Mouse (Mus musculus): ENCODE results near the gene Ripor3. TPM values are rescaled to one million over a fixed set of nuclear protein-coding genes. Genes with fewer than 3 reads are reported as not detected.

The Ripor3 gene
- total and polyA plus RNA-seq, 3 experiments = 0.17 TPM; not detected in 2

DNA sequence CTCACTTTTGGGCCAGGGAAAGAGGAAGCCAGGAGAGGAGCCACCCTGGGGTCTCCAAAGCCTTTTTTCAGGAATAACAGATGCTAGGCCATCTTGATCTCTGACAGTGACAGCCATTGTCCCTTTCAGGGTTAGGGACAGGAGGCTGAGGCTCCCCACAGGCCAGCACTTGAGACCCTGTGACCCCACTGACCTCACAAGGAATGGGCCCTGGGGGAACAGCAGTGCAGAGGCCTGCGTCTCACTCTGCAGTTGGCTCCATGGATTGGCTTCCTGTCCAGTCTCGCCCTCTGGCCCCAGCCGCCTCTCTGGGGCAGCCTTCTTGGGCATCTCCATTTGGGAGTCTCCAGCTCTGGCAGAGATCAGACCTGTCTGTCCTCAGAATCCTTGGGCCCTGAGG lies 2.3 kb downstream of the Ripor3 start:
- Histone ChIP-seq H3K27ac (ENCODE audit: insufficient read depth, low read depth) (no peak overlapping the region), H3K36me3 (replicated peaks in 1 of 2; ENCODE audit: control insufficient read depth in 1 of 2, insufficient read depth in 1 of 2, low read length in 1 of 2) (no peaks in the 10 kb centered on the region), H3K4me3 (replicated peaks in 1 of 3; ENCODE audit: low read depth in 2 of 3, low read length in 2 of 3, poor library complexity in 1 of 3) (no peak overlapping the region), H3K4me1 (ENCODE audit: control insufficient read depth in 1 of 2, insufficient read depth in 2 of 2) (peaks cover 11 to 36% of the 10 kb centered on the region in 2 experiments), H3K79me2 (replicated peaks; ENCODE audit: control insufficient read depth, extremely low read depth, insufficient read depth, poor library complexity, severe bottlenecking) (no peaks in the 10 kb centered on the region), H3K27me3 (replicated peaks) (peaks cover 35% of the 10 kb centered on the region), H3K4me2 (ENCODE audit: insufficient read depth, low read depth, poor library complexity, severe bottlenecking) (no peak overlapping the region), H3K9me3 (replicated peaks; ENCODE audit: low read length) (peaks cover 4% of the 10 kb centered on the region), H3K9ac (ENCODE audit: insufficient read depth, low read depth) (no peak overlapping the region)
- DNase-seq (ENCODE audit: extremely low read depth) = no peak
- TF ChIP-seq E2F4 (IDR thresholded peaks at IDR 0.05; ENCODE audit: insufficient replicate concordance, low read depth, low read length) (no peak), POLR2A (IDR thresholded peaks at IDR 0.05; ENCODE audit: low read depth, low read length) (no peak), TBP (conservative IDR thresholded peaks at IDR 0.05; ENCODE audit: low read depth, low read length) (no peak), CHD2 (IDR thresholded peaks at IDR 0.05; ENCODE audit: low read length) (no peak), ZNF384 (IDR thresholded peaks at IDR 0.05; ENCODE audit: low read depth, low read length) (no peak), SIN3A (IDR thresholded peaks at IDR 0.05; ENCODE audit: low read length) (no peak), JUND (conservative IDR thresholded peaks at IDR 0.05; ENCODE audit: low read depth, low read length) (no peak), MAFK (IDR thresholded peaks at IDR 0.05; ENCODE audit: insufficient replicate concordance, low read length) (no peak), ETS1 (conservative IDR thresholded peaks at IDR 0.05; ENCODE audit: low read depth, low read length) (no peak), MXI1 (IDR thresholded peaks at IDR 0.05; ENCODE audit: low read depth, low read length) (no peak), IRF4 (IDR thresholded peaks at IDR 0.05; ENCODE audit: low read depth, low read length) (no peak), PAX5 (IDR thresholded peaks at IDR 0.05; ENCODE audit: low read length) (no peak), HCFC1 (IDR thresholded peaks at IDR 0.05; ENCODE audit: low read depth, low read length) (no peak)
- in situ Hi-C loops (cut with MboI; ENCODE audit: low pct_ligation_motif_present, low pct_unique_long_range_greater_than_20kb, low sequenced_read_pairs) (no loop called here), dilution Hi-C loops (cut with MboI; ENCODE audit: extremely low pct_ligation_motif_present, extremely low pct_unique_long_range_greater_than_20kb, low sequenced_read_pairs) (no loop called here)

DNA sequence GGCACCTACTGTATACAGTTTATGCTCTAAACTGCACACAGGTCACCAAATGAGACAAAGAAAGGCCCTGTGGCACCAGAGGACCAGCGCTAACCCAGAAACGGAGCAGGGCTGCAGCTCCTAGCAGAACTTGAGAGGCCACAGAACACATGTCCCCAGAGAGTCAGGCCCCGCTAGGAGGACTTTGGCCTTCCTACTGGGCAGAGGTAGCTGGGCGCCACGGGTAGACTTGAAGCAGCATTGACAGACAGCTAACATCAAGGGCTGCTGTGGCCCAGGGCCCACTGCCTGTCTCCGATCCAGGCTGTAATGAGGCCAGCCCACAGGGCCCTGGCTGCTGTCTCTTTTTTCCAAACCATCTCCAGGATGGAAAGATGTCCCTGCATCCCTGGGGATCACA lies 3.9 kb downstream of the Ripor3 start:
- no peaks in the 10 kb centered on the region for H3K79me2 ChIP-seq (replicated peaks; ENCODE audit: control insufficient read depth, extremely low read depth, insufficient read depth, poor library complexity, severe bottlenecking)
- H3K27ac ChIP-seq (ENCODE audit: insufficient read depth, low read depth) = no peak overlapping the region
- H3K9ac ChIP-seq (ENCODE audit: insufficient read depth, low read depth) = no peak overlapping the region
- no peak for DNase-seq (ENCODE audit: extremely low read depth)
- TF ChIP-seq E2F4 (IDR thresholded peaks at IDR 0.05; ENCODE audit: insufficient replicate concordance, low read depth, low read length) (no peak), MAX (IDR thresholded peaks at IDR 0.05; ENCODE audit: low read length) (no peak), MAZ (IDR thresholded peaks at IDR 0.05; ENCODE audit: low read depth, low read length) (no peak), JUN (IDR thresholded peaks at IDR 0.05; ENCODE audit: insufficient read depth, low read depth, low read length) (no peak), IRF4 (IDR thresholded peaks at IDR 0.05; ENCODE audit: low read depth, low read length) (no peak), MXI1 (IDR thresholded peaks at IDR 0.05; ENCODE audit: low read depth, low read length) (no peak), NELFE (IDR thresholded peaks at IDR 0.05; ENCODE audit: low read depth, low read length) (no peak), CHD2 (IDR thresholded peaks at IDR 0.05; ENCODE audit: low read length) (no peak), EP300 (IDR thresholded peaks at IDR 0.05; ENCODE audit: low read length) (no peak), TBP (conservative IDR thresholded peaks at IDR 0.05; ENCODE audit: low read depth, low read length) (no peak), MAFK (IDR thresholded peaks at IDR 0.05; ENCODE audit: insufficient replicate concordance, low read length) (no peak), TCF12 (IDR thresholded peaks at IDR 0.05; ENCODE audit: low read depth, low read length) (no peak), RCOR1 (conservative IDR thresholded peaks at IDR 0.05; ENCODE audit: low read depth, low read length) (no peak), HCFC1 (IDR thresholded peaks at IDR 0.05; ENCODE audit: low read depth, low read length) (no peak), KAT2A (IDR thresholded peaks at IDR 0.05; ENCODE audit: insufficient replicate concordance, low read length) (no peak), BHLHE40 (IDR thresholded peaks at IDR 0.05; ENCODE audit: low read depth, low read length) (no peak), USF1 (IDR thresholded peaks at IDR 0.05; ENCODE audit: low read depth, low read length) (no peak), ZKSCAN1 (IDR thresholded peaks at IDR 0.05; ENCODE audit: borderline replicate concordance, low read depth, low read length) (no peak)
- peaks cover 21 to 52% of the 10 kb centered on the region in 2 experiments for H3K4me1 ChIP-seq (ENCODE audit: control insufficient read depth in 1 of 2, insufficient read depth in 2 of 2)
- H3K4me2 ChIP-seq (ENCODE audit: insufficient read depth, low read depth, poor library complexity, severe bottlenecking) = no peak overlapping the region
- dilution Hi-C loops (cut with MboI; ENCODE audit: extremely low pct_ligation_motif_present, extremely low pct_unique_long_range_greater_than_20kb, low sequenced_read_pairs) = no loop called here
- no peaks in the 10 kb centered on the region for H3K36me3 ChIP-seq (replicated peaks in 1 of 2; ENCODE audit: control insufficient read depth in 1 of 2, insufficient read depth in 1 of 2, low read length in 1 of 2)
- in situ Hi-C loops (cut with MboI; ENCODE audit: low pct_ligation_motif_present, low pct_unique_long_range_greater_than_20kb, low sequenced_read_pairs) = no loop called here
- peaks cover 6% of the 10 kb centered on the region for H3K9me3 ChIP-seq (replicated peaks; ENCODE audit: low read length)
- H3K4me3 ChIP-seq (replicated peaks in 1 of 3; ENCODE audit: low read depth in 2 of 3, low read length in 2 of 3, poor library complexity in 1 of 3) = no peak overlapping the region
- H3K27me3 ChIP-seq (replicated peaks) = peaks cover 28% of the 10 kb centered on the region

Measured in CH12.LX (cell line).